Mouse (Mus musculus) CH12F3 (cell line): Measurements from ENCODE around the gene Vps52.

Experiments used
- in situ Hi-C: fragments of 300-500 bp; cut with MboI; formaldehyde crosslinking; loops from 2 replicates; pipeline ENCODE4 v1.14.3; 2020; ENCODE audit warnings: low sequenced_read_pairs

Vps52 gene

GRCm38 (mm10) chr17:33920282-33921097 lies 35.1 kb upstream of the Vps52 start:
- in situ Hi-C loops = no loop called here

GRCm38 (mm10) chr17:33921361-33921760 lies 34.3 kb upstream of the Vps52 start:
- in situ Hi-C loops = no loop called here

GRCm38 (mm10) chr17:33924577-33925283 lies 30.9 kb upstream of the Vps52 start:
- in situ Hi-C loops = no loop called here

- in situ Hi-C loops = no loop called here
These were observed 30.1 kb upstream of the Vps52 start for GRCm38 (mm10) chr17:33925406-33926116.

- in situ Hi-C loops = no loop called here
These were observed 29.2 kb upstream of the Vps52 start for GRCm38 (mm10) chr17:33926207-33926932.

- in situ Hi-C loops = no loop called here
These were observed 27.2 kb upstream of the Vps52 start for GRCm38 (mm10) chr17:33928251-33928947.

GRCm38 (mm10) chr17:33929371-33930279 lies 26.0 kb upstream of the Vps52 start, which contains the start of gene Rgl2:
Rgl2 (plus strand) TSS chr17:33929543.
- in situ Hi-C loops = no loop called here

GRCm38 (mm10) chr17:33930280-33931158 lies 25.1 kb upstream of the Vps52 start:
- in situ Hi-C loops = no loop called here

GRCm38 (mm10) chr17:33931159-33931866 lies 24.3 kb upstream of the Vps52 start:
- in situ Hi-C loops = no loop called here

- in situ Hi-C loops = no loop called here
These were observed 23.7 kb upstream of the Vps52 start for GRCm38 (mm10) chr17:33931947-33932346.

- in situ Hi-C loops = no loop called here
These were observed 23.2 kb upstream of the Vps52 start for GRCm38 (mm10) chr17:33932448-33932847.

GRCm38 (mm10) chr17:33932970-33933369 lies 22.6 kb upstream of the Vps52 start:
- in situ Hi-C loops = no loop called here

GRCm38 (mm10) chr17:33935422-33936055 lies 20.1 kb upstream of the Vps52 start:
- in situ Hi-C loops = no loop called here

- in situ Hi-C loops = no loop called here
These were observed 18.6 kb upstream of the Vps52 start for GRCm38 (mm10) chr17:33936993-33937392.

- in situ Hi-C loops = no loop called here
These were observed 16.8 kb upstream of the Vps52 start for GRCm38 (mm10) chr17:33938783-33939182.

GRCm38 (mm10) chr17:33940206-33940805 lies 15.3 kb upstream of the Vps52 start, which contains the start of the genes Pfdn6 and Wdr46:
Pfdn6 (minus strand) TSS chr17:33940343.
Wdr46 (plus strand) TSS chr17:33940660.
- in situ Hi-C loops = no loop called here

- in situ Hi-C loops = no loop called here
These were observed 14.6 kb upstream of the Vps52 start for GRCm38 (mm10) chr17:33940981-33941380.
